Mouse (Mus musculus) spleen, embryonic (tissue): ENCODE measurements around the gene Cryba2.

Source experiments
- CTCF ChIA-PET: fragments of 350-600 bp; sonication (Branson Sonifier 250); formaldehyde crosslinking; loops from one replicate; lab custom pipeline; 2022; lab: Charles Lee

The Cryba2 gene

GRCm38 (mm10) chr1:74850251-74850650 is 42.7 kb downstream of the Cryba2 start:
- CTCF ChIA-PET, result no interaction called here

DNA sequence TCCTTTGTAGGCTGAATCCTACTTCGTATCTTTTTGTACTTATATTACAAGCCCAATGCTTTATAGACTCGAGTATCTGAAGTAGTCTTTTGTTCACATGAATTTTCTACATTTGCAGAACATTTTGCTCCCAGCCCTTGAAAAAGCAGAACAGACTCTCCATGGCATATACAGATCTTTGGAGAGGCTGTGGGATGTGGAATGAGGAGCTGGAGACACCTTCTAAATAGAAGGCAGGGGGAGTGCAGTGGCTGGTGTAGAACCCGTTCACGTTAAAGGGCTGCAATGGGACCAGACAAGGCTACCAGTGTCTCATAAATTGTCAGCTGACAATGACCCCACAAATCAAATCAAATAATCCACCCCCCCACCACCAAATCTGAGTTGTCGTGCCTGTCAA is 44.0 kb downstream of the Cryba2 start:
- CTCF ChIA-PET, result interaction anchor here (0.8 kb wide), 1 partner anchor 19 kb away, joined by 3 read pairs; no protein-coding TSS in a partner anchor

DNA sequence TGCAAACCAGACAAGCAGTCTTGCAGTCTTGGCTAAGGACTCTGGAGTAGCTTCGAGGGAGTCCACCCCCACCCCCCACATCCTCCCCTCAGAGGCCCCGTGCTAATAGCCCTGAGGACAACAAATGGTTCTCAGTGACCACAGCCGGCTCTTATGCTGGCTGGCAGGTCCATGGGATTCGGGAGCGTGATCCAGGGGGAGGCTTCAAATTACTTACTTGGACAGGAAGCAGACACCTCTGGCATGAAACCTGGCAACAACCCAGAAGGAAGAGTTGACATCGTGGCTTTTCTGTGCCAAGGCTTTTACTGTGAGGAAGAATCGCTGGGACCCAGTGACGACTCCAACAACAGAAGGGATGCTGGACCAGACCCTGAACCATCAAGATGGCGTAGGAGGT is 46.6 kb downstream of the Cryba2 start:
- CTCF ChIA-PET, result interaction anchor here (0.6 kb wide), 1 partner anchor 344 kb away, joined by 3 read pairs; no protein-coding TSS in a partner anchor

DNA sequence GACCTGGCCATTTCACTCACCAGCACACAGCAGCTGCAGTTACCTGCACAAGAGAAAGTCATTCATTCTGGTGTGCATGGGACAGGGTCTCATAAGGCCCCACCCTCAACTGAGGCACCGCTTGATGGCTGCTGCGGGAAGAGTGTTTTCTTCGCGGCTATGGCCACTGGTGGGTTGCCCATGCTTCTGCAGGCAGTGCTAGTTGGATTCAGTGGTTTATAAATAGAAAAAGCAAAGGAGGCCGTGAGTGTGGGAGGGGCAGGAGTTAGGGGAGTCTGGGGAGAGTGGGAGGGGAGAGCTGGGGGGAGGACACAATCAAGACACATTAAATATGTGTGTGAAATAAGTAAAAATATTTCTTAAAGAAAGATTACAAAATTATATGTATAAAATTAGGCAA is 49.9 kb downstream of the Cryba2 start:
- CTCF ChIA-PET, result no interaction called here
